Mouse (Mus musculus) urinary bladder, postnatal 0 days (tissue): Measurements from ENCODE around the gene H2afv. TPM values are rescaled to one million over a fixed set of nuclear protein-coding genes. Genes with fewer than 3 reads are reported as not detected.

Experiments
- microRNA-seq: library from miRNA; unstranded; fragments of <30 nt; microRNA quantifications from one replicate; pipeline ENCODE4, GENCODE M21; 2016
- polyA plus RNA-seq: library from polyadenylated mRNA; unstranded; fragments of >200 nt; fragmentation: Nextera tagmentation; extraction: Ambion mirVana; gene quantifications from 2 replicates; pipeline ENCODE4 v1.2.1, GENCODE M21; 2015

The H2afv gene
- 150 and 156 TPM in 2 replicates for polyA plus RNA-seq

GRCm38 (mm10) chr11:6444077-6444853, at the start of gene H2afv:
H2afv (minus strand) TSS chr11:6444443.

DNA sequence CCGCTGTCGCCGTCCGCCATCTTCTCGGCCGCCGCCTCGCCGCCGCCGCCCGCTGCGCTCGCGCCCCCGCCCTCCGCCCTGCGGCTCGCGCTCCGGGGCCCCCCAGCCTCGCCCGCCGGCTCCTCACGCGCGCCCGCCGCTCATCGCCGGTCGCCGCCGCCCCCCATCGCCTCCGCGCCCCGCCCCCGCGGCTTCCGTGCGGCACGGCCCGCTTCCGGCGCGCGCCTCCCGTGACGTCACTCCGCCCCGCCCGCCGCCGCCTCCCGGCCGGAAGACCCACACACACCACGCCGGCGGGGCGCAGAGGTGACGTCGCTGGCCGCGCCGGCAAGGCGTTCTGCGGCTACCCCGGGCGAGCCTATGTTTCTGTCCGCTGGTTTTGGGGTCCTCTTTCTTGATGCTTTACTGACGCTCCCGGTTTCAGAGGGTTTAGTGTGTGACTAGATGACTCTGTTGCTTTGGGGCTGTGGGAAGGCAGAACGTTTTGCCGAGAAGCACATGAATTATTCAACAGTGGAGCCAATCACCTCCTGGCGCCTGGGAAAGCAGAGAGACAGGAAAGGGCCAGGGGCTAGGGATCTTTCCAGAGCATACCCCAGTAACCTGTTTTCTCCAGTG, 31.7 kb upstream of the H2afv start, which contains the start of gene Purb:
Gene Purb, minus strand, starts transcription at position 51 of the 618 bp plus-strand sequence.

DNA sequence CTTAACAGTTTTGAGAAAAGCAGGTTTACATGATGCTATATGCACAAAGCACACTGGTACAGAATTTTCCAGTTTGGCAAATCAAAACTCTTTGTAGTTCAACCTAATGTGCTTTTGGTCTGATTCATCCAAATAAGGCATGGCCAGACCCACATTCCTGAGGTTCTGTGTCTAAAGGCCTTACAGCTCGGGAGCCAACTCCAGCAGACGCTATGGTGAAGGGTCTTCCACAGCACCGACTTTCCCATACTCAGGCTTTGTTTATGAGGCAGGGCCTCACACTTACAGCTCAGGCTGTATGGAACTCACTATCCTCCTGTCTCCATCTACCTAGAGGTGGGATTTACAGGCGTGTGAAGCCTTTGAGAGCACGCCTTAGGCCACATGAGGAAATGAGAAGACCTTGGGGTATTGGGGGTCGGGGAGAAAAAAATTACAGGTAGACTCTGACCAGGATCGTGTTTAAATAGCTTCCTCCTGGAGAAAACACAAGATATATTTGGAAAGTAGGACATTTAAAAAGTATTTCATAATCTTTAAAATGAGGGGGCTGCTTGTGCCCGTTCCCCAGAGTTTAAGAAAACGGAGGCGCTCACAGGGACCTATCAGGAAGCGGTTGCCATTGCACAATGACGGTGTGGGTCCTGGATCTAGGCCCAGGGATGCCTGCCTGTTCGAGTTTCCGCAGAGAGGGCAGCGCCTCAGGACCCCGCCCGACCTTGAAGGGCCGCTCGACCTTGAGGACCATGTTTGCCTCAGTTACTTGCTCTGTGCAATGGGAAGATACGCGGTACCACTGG, 29.3 kb downstream of the H2afv start, which contains the start of gene Ppia:
Gene Ppia, plus strand, starts transcription at position 693 of the 800 bp plus-strand sequence.

DNA sequence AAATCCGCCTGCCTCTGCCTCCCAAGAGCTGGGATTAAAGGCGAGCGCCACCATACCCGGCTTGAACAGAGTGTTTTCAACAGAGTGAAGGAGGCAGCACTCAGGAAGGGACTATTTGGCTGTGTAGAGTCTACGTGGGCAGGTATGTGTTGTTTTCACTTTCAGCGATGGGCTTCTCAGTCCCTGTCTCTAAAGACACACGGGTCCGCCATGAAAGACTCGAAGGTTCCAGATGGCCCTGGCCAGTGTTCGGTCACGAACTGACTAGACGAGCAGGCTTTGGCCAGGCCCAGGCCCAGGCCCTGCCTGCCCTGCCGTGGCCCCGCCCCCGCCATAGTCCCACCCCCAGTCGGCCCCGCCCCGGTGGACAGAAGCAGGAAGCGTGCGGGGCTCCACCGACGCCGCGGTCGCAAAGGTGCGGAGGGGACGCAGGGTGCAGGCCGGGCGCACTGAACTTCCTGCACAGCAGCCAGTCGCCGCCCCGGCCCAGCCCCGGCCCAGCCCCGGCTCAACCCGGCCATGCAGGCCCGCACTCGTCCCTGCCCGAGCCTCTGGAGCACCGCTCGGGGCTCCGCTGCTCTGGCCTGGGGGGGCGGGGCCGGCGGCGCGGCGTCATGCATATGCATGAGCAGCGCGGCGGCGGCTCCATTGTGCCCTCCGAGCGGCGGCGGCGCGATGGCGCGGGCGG, 55.4 kb downstream of the H2afv start, which contains the start of gene Zmiz2:
Gene Zmiz2, plus strand, starts transcription at position 349 of the 688 bp plus-strand sequence.

Small RNA genes lying within 50 kb of the gene (microRNA-seq; reads per million reads assigned to microRNA genes)
- not detected for gene Gm22123
- not detected for gene Mir7651

Other genes starting within 250 kb of the H2afv start
- 0.11 and 0.40 TPM in 2 replicates for gene A730071L15Rik, start 244.4 kb downstream of the H2afv start, polyA plus RNA-seq
- gene Nudcd3, start 244.0 kb downstream of the H2afv start, polyA plus RNA-seq: 29.0 and 29.7 TPM in 2 replicates
- not detected in 2 replicates for gene Npc1l1, start 214.3 kb downstream of the H2afv start, polyA plus RNA-seq
- gene Ddx56, start 176.7 kb downstream of the H2afv start, polyA plus RNA-seq: 49.8 and 50.4 TPM in 2 replicates
- 60.3 and 62.7 TPM in 2 replicates for gene Tmed4, start 169.6 kb downstream of the H2afv start, polyA plus RNA-seq
- gene Ogdh, start 152.8 kb downstream of the H2afv start, polyA plus RNA-seq: 79.5 and 88.6 TPM in 2 replicates
- 5.5 and 6.1 TPM in 2 replicates for gene Zmiz2, start 55.4 kb downstream of the H2afv start, polyA plus RNA-seq
- 4,730 and 5,487 TPM in 2 replicates for gene Ppia, start 29.0 kb downstream of the H2afv start, polyA plus RNA-seq
- gene Purb, start 31.5 kb upstream of the H2afv start, polyA plus RNA-seq: 21.8 and 26.4 TPM in 2 replicates
- gene Myo1g, start 76.5 kb upstream of the H2afv start, polyA plus RNA-seq: 4.6 and 7.8 TPM in 2 replicates
- 78.9 and 79.6 TPM in 2 replicates for gene Ccm2, start 102.4 kb upstream of the H2afv start, polyA plus RNA-seq
- 37.1 and 43.1 TPM in 2 replicates for gene Nacad, start 161.6 kb upstream of the H2afv start, polyA plus RNA-seq
- gene Tbrg4, start 181.6 kb upstream of the H2afv start, polyA plus RNA-seq: 20.3 and 22.5 TPM in 2 replicates
- not detected in 2 replicates for gene Wap, start 194.2 kb upstream of the H2afv start, polyA plus RNA-seq
- 1.9 and 2.0 TPM in 2 replicates for gene Ramp3, start 214.1 kb upstream of the H2afv start, polyA plus RNA-seq